Mouse (Mus musculus) intestine, embryonic 14.5 days (tissue): ENCODE data around the gene Cd320. TPM values are rescaled to one million over a fixed set of nuclear protein-coding genes. Genes with fewer than 3 reads are reported as not detected.
A peak's percentile ranks its signal among the peaks of the same experiment; 100 is the strongest.

Source experiments
- ATAC-seq: fragments of 200-750 bp; cut with Nextera tagmentation; replicated peaks from 2 replicates; pipeline ENCODE4 v1.8.0; 2017; ENCODE audit warnings: low read depth, moderate number of reproducible peaks, moderate TSS enrichment, moderate library complexity; ENCODE audit not compliant: low FRiP score, low TSS enrichment
- DNase-seq: peaks from one replicate; pipeline ENCODE4 v3.0.0-alpha.2; 2018; ENCODE audit warnings: low spot score
- H3K27ac ChIP-seq: fragments of 300-500 bp; sonication (generic); 2 replicates; pipeline ENCODE4 v1.5.1; 2014; ENCODE audit warnings: low read depth, mild to moderate bottlenecking, control low read depth
- H3K27me3 ChIP-seq: fragments of 300-500 bp; sonication (generic); replicated peaks from 2 replicates; pipeline ENCODE4 v1.6.1; 2014; ENCODE audit warnings: low read length, control low read depth; ENCODE audit not compliant: control insufficient read depth, insufficient read depth
- H3K36me3 ChIP-seq: fragments of 300-500 bp; sonication (generic); 2 replicates; pipeline ENCODE4 v1.6.1; 2014; ENCODE audit warnings: low read length, control low read depth; ENCODE audit not compliant: control insufficient read depth, insufficient read depth
- H3K4me1 ChIP-seq: fragments of 300-500 bp; sonication (generic); replicated peaks from 2 replicates; pipeline ENCODE4 v1.6.1; 2014; ENCODE audit warnings: low read length, control low read depth, mixed read lengths; ENCODE audit not compliant: control insufficient read depth, insufficient read depth
- H3K4me2 ChIP-seq: fragments of 300-500 bp; sonication (generic); 2 replicates; pipeline ENCODE4 v1.6.1; 2014; ENCODE audit warnings: low read length
- H3K4me3 ChIP-seq: fragments of 300-500 bp; sonication (generic); 2 replicates; pipeline ENCODE4 v1.5.1; 2014; ENCODE audit warnings: low read depth, low read length, control low read depth, mixed read lengths
- H3K9ac ChIP-seq: fragments of 300-500 bp; sonication (generic); 2 replicates; pipeline ENCODE4 v1.6.1; 2014; ENCODE audit warnings: mild to moderate bottlenecking, low read length
- H3K9me3 ChIP-seq: fragments of 300-500 bp; sonication (generic); 2 replicates; pipeline ENCODE4 v1.6.1; 2016; ENCODE audit warnings: low read length, control low read depth; ENCODE audit not compliant: control insufficient read depth
- WGBS: fragments of 180-500 bp; shearing (Covaris S2); extraction: QIAGEN DNeasy Blood & Tissue Kit; methylation state at CpG from one replicate; pipeline ENCODE4 v1.1.7; 2014; 5-methylcytosine and 5-hydroxymethylcytosine counted together
- polyA plus RNA-seq: library from polyadenylated mRNA; unstranded; fragments of >200 nt; fragmentation: Nextera tagmentation; extraction: Ambion mirVana; gene quantifications from 2 replicates; pipeline ENCODE4 v1.2.1, GENCODE M21; 2014

Cd320 gene
- 77.8 and 86.7 TPM in 2 replicates for polyA plus RNA-seq

- under 1% methylated on average over 45 of the region's 45 CpGs for WGBS
- Histone ChIP-seq H3K9ac (peak within 1 kb of the TSS; percentile 65), H3K27ac (no peak within 1 kb of the TSS), H3K9me3 (no peaks in the 10 kb centered on the region), H3K4me1 (peaks cover 11% of the 10 kb centered on the region; the same call in 1 of the 2 replicates), H3K27me3 (no peaks in the 10 kb centered on the region), H3K4me2 (peak within 1 kb of the TSS; percentile 93), H3K36me3 (peaks cover 18% of the 10 kb centered on the region), H3K4me3 (peak within 1 kb of the TSS; percentile 97)
- DNase-seq, result peak; percentile 95
- peak; percentile 91 for ATAC-seq
These were observed at the start of gene Cd320 for GRCm38 (mm10) chr17:33842966-33843795. TSS of gene Cd320 (plus strand) at chr17:33843091.

GRCm38 (mm10) chr17:33798306-33798705 lies 44.6 kb upstream of the Cd320 start:
- no peaks in the 10 kb centered on the region for H3K36me3 ChIP-seq
- no peak overlapping the region for H3K27ac ChIP-seq
- ATAC-seq (no peak), DNase-seq (no peak)
- H3K4me1 ChIP-seq, result no peaks in the 10 kb centered on the region
- H3K9me3 ChIP-seq, result no peaks in the 10 kb centered on the region
- no peak overlapping the region for H3K4me3 ChIP-seq
- 50% methylated on average over 3 of the region's 3 CpGs for WGBS
- H3K4me2 ChIP-seq, result no peak overlapping the region
- no peak overlapping the region for H3K9ac ChIP-seq
- no peaks in the 10 kb centered on the region for H3K27me3 ChIP-seq

GRCm38 (mm10) chr17:33799277-33799676 lies 43.6 kb upstream of the Cd320 start:
- no peak for ATAC-seq
- Histone ChIP-seq H3K27me3 (no peaks in the 10 kb centered on the region), H3K4me1 (no peaks in the 10 kb centered on the region), H3K9me3 (no peaks in the 10 kb centered on the region), H3K27ac (no peak overlapping the region), H3K9ac (no peak overlapping the region), H3K36me3 (no peaks in the 10 kb centered on the region), H3K4me2 (no peak overlapping the region), H3K4me3 (no peak overlapping the region)
- 26% methylated on average over 1 of the region's 1 CpGs for WGBS
- DNase-seq, result no peak

- H3K36me3 ChIP-seq, result no peaks in the 10 kb centered on the region
- H3K9me3 ChIP-seq, result no peaks in the 10 kb centered on the region
- no peak overlapping the region for H3K4me3 ChIP-seq
- DNase-seq (no peak), ATAC-seq (no peak)
- H3K9ac ChIP-seq, result no peak overlapping the region
- WGBS, result 7% methylated on average over 2 of the region's 2 CpGs
- no peak overlapping the region for H3K4me2 ChIP-seq
- H3K27me3 ChIP-seq, result no peaks in the 10 kb centered on the region
- no peaks in the 10 kb centered on the region for H3K4me1 ChIP-seq
- no peak overlapping the region for H3K27ac ChIP-seq
These were observed 40.7 kb upstream of the Cd320 start for GRCm38 (mm10) chr17:33802221-33802620.

- no peak for DNase-seq
- H3K36me3 ChIP-seq, result no peaks in the 10 kb centered on the region
- H3K9ac ChIP-seq, result no peak overlapping the region
- no peak for ATAC-seq
- H3K4me1 ChIP-seq, result no peaks in the 10 kb centered on the region
- no peak overlapping the region for H3K4me3 ChIP-seq
- H3K4me2 ChIP-seq, result no peak overlapping the region
- H3K9me3 ChIP-seq, result no peaks in the 10 kb centered on the region
- WGBS, result 56% methylated on average over 4 of the region's 4 CpGs
- H3K27ac ChIP-seq, result no peak overlapping the region
- H3K27me3 ChIP-seq, result no peaks in the 10 kb centered on the region
These were observed 38.7 kb upstream of the Cd320 start for GRCm38 (mm10) chr17:33804205-33804604.

GRCm38 (mm10) chr17:33804745-33805144 lies 38.1 kb upstream of the Cd320 start:
- 28% methylated on average over 1 of the region's 1 CpGs for WGBS
- H3K9ac ChIP-seq, result no peak overlapping the region
- DNase-seq (no peak), ATAC-seq (no peak)
- no peaks in the 10 kb centered on the region for H3K4me1 ChIP-seq
- no peak overlapping the region for H3K4me2 ChIP-seq
- H3K27me3 ChIP-seq, result no peaks in the 10 kb centered on the region
- H3K36me3 ChIP-seq, result no peaks in the 10 kb centered on the region
- no peaks in the 10 kb centered on the region for H3K9me3 ChIP-seq
- H3K4me3 ChIP-seq, result no peak overlapping the region
- H3K27ac ChIP-seq, result no peak overlapping the region

- Histone ChIP-seq H3K27me3 (no peaks in the 10 kb centered on the region), H3K9me3 (no peaks in the 10 kb centered on the region), H3K4me1 (peaks cover 8% of the 10 kb centered on the region; the same call in 1 of the 2 replicates), H3K36me3 (no peaks in the 10 kb centered on the region), H3K27ac (no peak overlapping the region), H3K4me3 (no peak overlapping the region), H3K9ac (no peak overlapping the region), H3K4me2 (no peak overlapping the region)
- 47% methylated on average over 8 of the region's 9 CpGs for WGBS
- DNase-seq, result no peak
- ATAC-seq, result no peak
These were observed 35.6 kb upstream of the Cd320 start for GRCm38 (mm10) chr17:33807181-33807888.

GRCm38 (mm10) chr17:33808192-33808591 lies 34.7 kb upstream of the Cd320 start:
- no peak for ATAC-seq
- 30% methylated on average over 10 of the region's 10 CpGs for WGBS
- no peak for DNase-seq
- Histone ChIP-seq H3K9ac (no peak overlapping the region), H3K9me3 (no peaks in the 10 kb centered on the region), H3K4me1 (peaks cover 8% of the 10 kb centered on the region; the same call in 1 of the 2 replicates), H3K27ac (no peak overlapping the region), H3K36me3 (no peaks in the 10 kb centered on the region), H3K27me3 (no peaks in the 10 kb centered on the region), H3K4me3 (no peak overlapping the region), H3K4me2 (no peak overlapping the region)
